ENCODE assay signal across 8 mouse cellular contexts in the genomic region with DNA sequence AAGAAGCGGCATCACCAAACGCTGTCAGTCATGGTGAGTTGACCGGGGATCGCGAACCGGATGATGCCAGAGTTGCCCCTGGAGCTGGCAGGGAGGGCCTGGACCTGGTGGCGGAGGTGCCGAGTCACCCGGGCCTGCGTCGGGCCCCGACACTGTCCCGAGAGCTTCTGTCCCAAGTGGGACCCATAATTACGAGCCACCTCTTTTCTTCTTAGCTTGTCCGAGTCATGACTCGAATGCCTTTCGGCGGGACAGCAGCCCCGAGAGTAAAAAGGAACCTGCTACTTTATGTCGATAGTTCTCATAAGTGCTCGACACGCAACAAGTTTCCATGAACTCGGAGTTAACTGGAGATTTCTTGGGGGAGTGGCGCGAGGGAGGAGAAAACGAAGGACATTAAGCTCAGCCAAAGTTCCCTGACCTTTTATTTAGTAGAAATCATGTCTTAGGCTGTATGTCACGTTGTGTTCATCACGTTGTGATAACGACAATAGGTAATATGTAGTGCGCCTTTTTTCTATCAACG. TPM values are rescaled to one million over a fixed set of nuclear protein-coding genes. Genes with fewer than 3 reads are reported as not detected.
DNase-seq lines count a peak whose midpoint lies in the region; ATAC-seq and TF ChIP-seq lines count a peak whose summit lies in the region.

No protein-coding gene starts in this region.

- TF ChIP-seq POLR2A in bone marrow, adult 2 months (IDR thresholded peaks at IDR 0.05; ENCODE audit: borderline replicate concordance, control insufficient read depth, low read depth, low read length): no peak; the same call in 1 of the 2 replicates

- H3K4me2 ChIP-seq in heart, postnatal 0 days (ENCODE audit: low read depth, low read length): peak overlapping the region; percentile 92
- peak overlapping the region; percentile 61 for H3K4me2 ChIP-seq in hindbrain, embryonic 11.5 days (replicated peaks; ENCODE audit: low read depth, low read length)

- no peak for TF ChIP-seq EP300 in heart, postnatal 0 days (IDR thresholded peaks at IDR 0.05; ENCODE audit: low read depth)

- WGBS in heart, postnatal 0 days: 1% methylated on average over 31 of the region's 31 CpGs
- 1% methylated on average over 31 of the region's 31 CpGs for WGBS in bone marrow, adult 2 months
- whole genome bisulfite sequencing in hindbrain, embryonic 11.5 days: 3% methylated on average over 31 of the region's 31 CpGs
- WGBS in midbrain, embryonic 10.5 days: 3% methylated on average over 31 of the region's 31 CpGs

- ATAC-seq in heart, postnatal 0 days (ENCODE audit: insufficient read depth, low read depth): peak; percentile 14
- peak; percentile 65 for ATAC-seq in hindbrain, embryonic 11.5 days (ENCODE audit: low FRiP score)

- TF ChIP-seq CTCF in heart, postnatal 0 days (IDR thresholded peaks at IDR 0.05; ENCODE audit: low read depth): no peak
- TF ChIP-seq CTCF in bone marrow, adult 2 months (IDR thresholded peaks at IDR 0.05; ENCODE audit: control insufficient read depth, insufficient read depth, low read length): no peak

- no peak for DNase-seq in heart, postnatal 0 days (ENCODE audit: low spot score)
- DNase-seq in heart, adult 8-10 months (ENCODE audit: low spot score): no peak
- DNase-seq in hindbrain, embryonic 11.5 days (ENCODE audit: low spot score): no peak
- DNase-seq in midbrain, embryonic 10.5 days (ENCODE audit: low spot score): no peak
- no peak for DNase-seq in frontal cortex, postnatal 25 days (ENCODE audit: low spot score in 2 of 2)
- DNase-seq in spleen, postnatal 4 days (ENCODE audit: low spot score in 2 of 2): no peak
- no peak for DNase-seq in urinary bladder, postnatal 25 days (ENCODE audit: low spot score)

- no peaks in the 10 kb centered on the region for H3K9me3 ChIP-seq in heart, postnatal 0 days (replicated peaks; ENCODE audit: control insufficient read depth, low read length)
- no peaks in the 10 kb centered on the region for H3K9me3 ChIP-seq in hindbrain, embryonic 11.5 days (ENCODE audit: control insufficient read depth, low read length)
- H3K9me3 ChIP-seq in midbrain, embryonic 10.5 days (replicated peaks): no peaks in the 10 kb centered on the region

- H3K36me3 ChIP-seq in heart, postnatal 0 days (replicated peaks; ENCODE audit: control insufficient read depth, insufficient read depth, low read length): peaks cover 49% of the 10 kb centered on the region
- H3K36me3 ChIP-seq in hindbrain, embryonic 11.5 days (ENCODE audit: control insufficient read depth, insufficient read depth, low read length): 0 out of 2 replicates have a peak, but pooled peaks cover 5% of the 10 kb centered on the region
- H3K36me3 ChIP-seq in midbrain, embryonic 10.5 days: peaks cover 59% of the 10 kb centered on the region

- peak overlapping the region; percentile 71 for H3K4me3 ChIP-seq in heart, postnatal 0 days (ENCODE audit: low read depth, low read length)
- peak overlapping the region; percentile 90 for H3K4me3 ChIP-seq in bone marrow, adult 2 months (replicated peaks; ENCODE audit: control insufficient read depth, low read depth, low read length)
- peak overlapping the region; percentile 84 for H3K4me3 ChIP-seq in hindbrain, embryonic 11.5 days (ENCODE audit: low read depth, low read length)
- peak overlapping the region; percentile 91 for H3K4me3 ChIP-seq in midbrain, embryonic 10.5 days

- H3K9ac ChIP-seq in heart, postnatal 0 days (replicated peaks; ENCODE audit: low read depth, low read length): peak overlapping the region; percentile 81
- peak overlapping the region; percentile 80 for H3K9ac ChIP-seq in hindbrain, embryonic 11.5 days (ENCODE audit: low read depth, low read length)

- H3K4me1 ChIP-seq in heart, postnatal 0 days (ENCODE audit: control insufficient read depth, insufficient read depth): peaks cover 14% of the 10 kb centered on the region
- H3K4me1 ChIP-seq in bone marrow, adult 2 months (ENCODE audit: control insufficient read depth, insufficient read depth, low read length): peaks cover 2% of the 10 kb centered on the region; the same call in 1 of the 2 replicates
- H3K4me1 ChIP-seq in hindbrain, embryonic 11.5 days (replicated peaks; ENCODE audit: control insufficient read depth, insufficient read depth, low read length): no peaks in the 10 kb centered on the region; the same call in 1 of the 2 replicates
- H3K4me1 ChIP-seq in midbrain, embryonic 10.5 days: peaks cover 27% of the 10 kb centered on the region

- H3K27me3 ChIP-seq in heart, postnatal 0 days (ENCODE audit: control insufficient read depth, insufficient read depth, low read length): no peaks in the 10 kb centered on the region
- H3K27me3 ChIP-seq in hindbrain, embryonic 11.5 days (ENCODE audit: control insufficient read depth, insufficient read depth, low read length): no peaks in the 10 kb centered on the region
- no peaks in the 10 kb centered on the region for H3K27me3 ChIP-seq in midbrain, embryonic 10.5 days (ENCODE audit: low read depth, poor library complexity, severe bottlenecking)

- H3K27ac ChIP-seq in heart, postnatal 0 days (ENCODE audit: low read depth): peak overlapping the region; percentile 83
- H3K27ac ChIP-seq in bone marrow, adult 2 months (ENCODE audit: control insufficient read depth, insufficient read depth, low read depth, low read length, poor library complexity): peak overlapping the region; percentile 64
- peak overlapping the region; percentile 61 for H3K27ac ChIP-seq in hindbrain, embryonic 11.5 days (ENCODE audit: low read depth, low read length)
- H3K27ac ChIP-seq in midbrain, embryonic 10.5 days (replicated peaks): peak overlapping the region; percentile 90

RNA-seq across cellular contexts. Expression of a gene that starts 0.7 kb away (rescaled TPM):
- 16.3 and 25.7 TPM in 2 replicates for total RNA-seq in heart, postnatal 0 days (2014; rRNA removed; ENCODE audit: low replicate concordance)
- 10.3 and 12.1 TPM in 2 replicates for polyA plus RNA-seq in heart, postnatal 0 days (2015; fragmentation: Nextera tagmentation; extraction: Ambion mirVana)
- 1 to 10 TPM; 1.9 to 3.0 (median 2.3) TPM for total RNA-seq in heart, adult 8-10 months (2022)
- 30.8 and 34.5 TPM in 2 replicates for polyA plus RNA-seq in bone marrow, adult 2 months (2011; ENCODE audit: insufficient read depth, insufficient read length, low replicate concordance, missing spikeins)
- 50.8 and 54.8 TPM in 2 replicates for polyA plus RNA-seq in hindbrain, embryonic 11.5 days (2014; fragmentation: Nextera tagmentation; extraction: Ambion mirVana)
- 66.8 and 76.4 TPM in 2 replicates for polyA plus RNA-seq in midbrain, embryonic 10.5 days (2016; fragmentation: Nextera tagmentation; extraction: Ambion mirVana)

RNA-seq across cellular contexts. Expression of a gene that starts 0.9 kb away (rescaled TPM):
- total RNA-seq in heart, postnatal 0 days (2014; rRNA removed; ENCODE audit: low replicate concordance): 31.5 and 62.7 TPM in 2 replicates
- 70.2 and 74.4 TPM in 2 replicates for polyA plus RNA-seq in heart, postnatal 0 days (2015; fragmentation: Nextera tagmentation; extraction: Ambion mirVana)
- total RNA-seq in heart, adult 8-10 months (2022): 10 to 100 TPM; 52.6 to 58.4 (median 55.9) TPM
- polyA plus RNA-seq in bone marrow, adult 2 months (2011; ENCODE audit: insufficient read depth, insufficient read length, low replicate concordance, missing spikeins): 47.5 and 56.5 TPM in 2 replicates
- polyA plus RNA-seq in hindbrain, embryonic 11.5 days (2014; fragmentation: Nextera tagmentation; extraction: Ambion mirVana): 89.0 and 96.1 TPM in 2 replicates
- polyA plus RNA-seq in midbrain, embryonic 10.5 days (2016; fragmentation: Nextera tagmentation; extraction: Ambion mirVana): 96.4 and 107 TPM in 2 replicates

RNA-seq across cellular contexts. Expression of a gene that starts 23.9 kb away (rescaled TPM):
- 34.7 and 45.6 TPM in 2 replicates for total RNA-seq in heart, postnatal 0 days (2014; rRNA removed; ENCODE audit: low replicate concordance)
- 30.6 and 32.9 TPM in 2 replicates for polyA plus RNA-seq in heart, postnatal 0 days (2015; fragmentation: Nextera tagmentation; extraction: Ambion mirVana)
- total RNA-seq in heart, adult 8-10 months (2022): 10 to 100 TPM; 21.1 to 28.7 (median 26.2) TPM
- polyA plus RNA-seq in bone marrow, adult 2 months (2011; ENCODE audit: insufficient read depth, insufficient read length, low replicate concordance, missing spikeins): 16.0 and 24.6 TPM in 2 replicates
- 19.8 and 25.6 TPM in 2 replicates for polyA plus RNA-seq in hindbrain, embryonic 11.5 days (2014; fragmentation: Nextera tagmentation; extraction: Ambion mirVana)
- 25.7 and 26.6 TPM in 2 replicates for polyA plus RNA-seq in midbrain, embryonic 10.5 days (2016; fragmentation: Nextera tagmentation; extraction: Ambion mirVana)

RNA-seq across cellular contexts. Expression of a gene that starts 23.9 kb away (rescaled TPM):
- total RNA-seq in heart, postnatal 0 days (2014; rRNA removed; ENCODE audit: low replicate concordance): 2.1 and 13.1 TPM in 2 replicates
- polyA plus RNA-seq in heart, postnatal 0 days (2015; fragmentation: Nextera tagmentation; extraction: Ambion mirVana): not detected in 2 replicates
- 1 to 10 TPM in 2 of 4 experiments, under 1 TPM in 1, not detected in 1; 0.14 to 4.6 (median 2.0) TPM for total RNA-seq in heart, adult 8-10 months (2022)
- not detected in 2 replicates for polyA plus RNA-seq in bone marrow, adult 2 months (2011; ENCODE audit: insufficient read depth, insufficient read length, low replicate concordance, missing spikeins)
- not detected in 2 replicates for polyA plus RNA-seq in hindbrain, embryonic 11.5 days (2014; fragmentation: Nextera tagmentation; extraction: Ambion mirVana)
- polyA plus RNA-seq in midbrain, embryonic 10.5 days (2016; fragmentation: Nextera tagmentation; extraction: Ambion mirVana): not detected in 2 replicates

RNA-seq across cellular contexts. Expression of a gene that starts 35.8 kb away (rescaled TPM):
- 89.6 and 108 TPM in 2 replicates for total RNA-seq in heart, postnatal 0 days (2014; rRNA removed; ENCODE audit: low replicate concordance)
- polyA plus RNA-seq in heart, postnatal 0 days (2015; fragmentation: Nextera tagmentation; extraction: Ambion mirVana): 44.8 and 54.2 TPM in 2 replicates
- total RNA-seq in heart, adult 8-10 months (2022): 10 to 100 TPM; 13.1 to 24.3 (median 15.1) TPM
- polyA plus RNA-seq in bone marrow, adult 2 months (2011; ENCODE audit: insufficient read depth, insufficient read length, low replicate concordance, missing spikeins): 6.9 and 10.4 TPM in 2 replicates
- polyA plus RNA-seq in hindbrain, embryonic 11.5 days (2014; fragmentation: Nextera tagmentation; extraction: Ambion mirVana): 25.2 and 31.3 TPM in 2 replicates
- polyA plus RNA-seq in midbrain, embryonic 10.5 days (2016; fragmentation: Nextera tagmentation; extraction: Ambion mirVana): 29.5 and 29.9 TPM in 2 replicates
